Mouse (Mus musculus): ENCODE measurements at regions not wholly inside any gene's neighbourhood (a gene's known extent, or its start where the extent isn't known, plus 50 kb on each side); places are given as distances from the start of the nearest gene placed in this dataset.

GRCm38 (mm10) chr10:95013213-95013915, 68.7 kb upstream of the Plxnc1 start:
- TF ChIP-seq EP300 (IDR thresholded peaks at IDR 0.05; ENCODE audit: low read depth) (no peak), CTCF (IDR thresholded peaks at IDR 0.05; ENCODE audit: low read depth) (no peak)

Measured in liver, postnatal 0 days (tissue).